Mouse (Mus musculus): ENCODE measurements around the gene Lamtor4. TPM values are rescaled to one million over a fixed set of nuclear protein-coding genes. Genes with fewer than 3 reads are reported as not detected.
A peak's percentile ranks its signal among the peaks of the same experiment; 100 is the strongest.

Lamtor4 gene
- total RNA-seq, 2 experiments from 2014 or later = 65.5 to 69.9 TPM

GRCm38 (mm10) chr5:138258993-138259392 lies 3.7 kb downstream of the Lamtor4 start:
- no peak for DNase-seq (ENCODE audit: low spot score in 2 of 2)

DNA sequence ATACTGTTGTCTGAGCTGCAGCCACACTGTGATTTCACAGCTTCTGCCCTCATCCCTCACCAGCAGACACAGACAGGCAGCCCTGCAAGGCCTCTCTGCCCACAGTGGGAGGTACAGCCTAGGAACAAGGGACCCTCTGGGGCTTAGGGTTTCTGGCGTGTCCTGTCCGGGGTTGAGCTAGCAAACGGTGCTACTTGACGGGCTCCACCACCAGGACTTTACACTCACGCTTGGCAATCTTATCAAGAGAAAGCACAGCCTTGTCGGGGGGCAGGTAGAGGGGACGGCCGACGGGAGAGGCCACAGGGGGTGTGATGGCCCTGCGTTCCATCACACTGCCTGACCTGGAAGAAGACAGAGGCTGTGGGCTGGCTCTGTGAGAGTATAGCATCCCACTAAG lies 4.8 kb downstream of the Lamtor4 start:
- DNase-seq (ENCODE audit: low spot score in 2 of 2) = no peak

GRCm38 (mm10) chr5:138260834-138261233 lies 5.6 kb downstream of the Lamtor4 start:
- no peak for DNase-seq (ENCODE audit: low spot score in 2 of 2)

DNA sequence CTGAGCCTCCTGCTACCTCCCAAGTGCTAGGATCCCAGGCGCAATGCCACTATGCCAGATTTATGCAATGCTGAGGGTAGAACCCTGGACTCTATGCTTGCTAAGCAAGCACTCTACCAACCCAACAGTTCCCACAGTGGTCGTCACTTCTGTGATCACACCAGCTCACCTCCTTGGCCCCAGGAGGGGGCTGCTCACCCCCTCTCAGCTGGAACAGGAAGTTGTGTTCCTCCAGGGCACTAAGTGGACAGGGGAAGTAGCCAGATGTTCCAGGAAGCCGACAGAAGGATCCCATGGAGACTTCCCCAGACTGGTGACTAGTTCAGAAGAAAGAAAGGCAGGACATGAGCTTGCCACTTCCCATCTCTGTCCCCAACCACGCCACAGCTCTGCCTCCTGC lies 6.7 kb downstream of the Lamtor4 start:
- DNase-seq (ENCODE audit: low spot score in 2 of 2) = no peak

DNA sequence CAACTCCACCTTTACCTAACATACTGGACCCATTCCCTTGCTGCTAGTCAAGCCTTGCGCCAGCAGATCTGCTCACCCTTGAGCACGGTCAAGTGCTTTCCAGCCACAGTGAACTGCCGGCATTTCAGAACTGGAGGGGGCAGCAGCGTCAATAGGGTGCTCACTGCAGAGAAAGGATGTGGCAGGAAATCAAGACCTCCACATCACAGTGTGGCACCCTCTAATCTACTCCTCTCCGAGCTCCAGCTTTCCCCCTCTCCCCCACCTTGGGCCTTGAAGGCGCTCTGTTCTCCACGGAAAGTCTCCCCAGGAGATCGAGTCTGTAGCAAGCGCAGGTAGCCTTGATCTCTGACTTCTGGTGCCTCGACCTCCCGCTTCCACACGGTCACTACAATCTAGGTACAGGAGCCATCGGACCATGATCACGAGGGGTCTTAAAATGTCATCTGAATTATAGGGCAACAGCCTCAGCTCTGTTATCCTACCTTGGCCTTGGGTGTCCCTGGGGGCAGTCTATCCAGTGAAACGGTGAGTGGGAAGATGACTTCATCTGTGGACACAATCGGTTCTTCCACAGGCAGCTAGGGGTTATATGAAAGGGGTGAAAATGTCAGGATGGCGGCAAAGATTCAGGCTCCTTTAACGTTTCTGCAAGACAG lies 7.4 kb downstream of the Lamtor4 start:
- no peak for DNase-seq (ENCODE audit: low spot score in 2 of 2)

DNA sequence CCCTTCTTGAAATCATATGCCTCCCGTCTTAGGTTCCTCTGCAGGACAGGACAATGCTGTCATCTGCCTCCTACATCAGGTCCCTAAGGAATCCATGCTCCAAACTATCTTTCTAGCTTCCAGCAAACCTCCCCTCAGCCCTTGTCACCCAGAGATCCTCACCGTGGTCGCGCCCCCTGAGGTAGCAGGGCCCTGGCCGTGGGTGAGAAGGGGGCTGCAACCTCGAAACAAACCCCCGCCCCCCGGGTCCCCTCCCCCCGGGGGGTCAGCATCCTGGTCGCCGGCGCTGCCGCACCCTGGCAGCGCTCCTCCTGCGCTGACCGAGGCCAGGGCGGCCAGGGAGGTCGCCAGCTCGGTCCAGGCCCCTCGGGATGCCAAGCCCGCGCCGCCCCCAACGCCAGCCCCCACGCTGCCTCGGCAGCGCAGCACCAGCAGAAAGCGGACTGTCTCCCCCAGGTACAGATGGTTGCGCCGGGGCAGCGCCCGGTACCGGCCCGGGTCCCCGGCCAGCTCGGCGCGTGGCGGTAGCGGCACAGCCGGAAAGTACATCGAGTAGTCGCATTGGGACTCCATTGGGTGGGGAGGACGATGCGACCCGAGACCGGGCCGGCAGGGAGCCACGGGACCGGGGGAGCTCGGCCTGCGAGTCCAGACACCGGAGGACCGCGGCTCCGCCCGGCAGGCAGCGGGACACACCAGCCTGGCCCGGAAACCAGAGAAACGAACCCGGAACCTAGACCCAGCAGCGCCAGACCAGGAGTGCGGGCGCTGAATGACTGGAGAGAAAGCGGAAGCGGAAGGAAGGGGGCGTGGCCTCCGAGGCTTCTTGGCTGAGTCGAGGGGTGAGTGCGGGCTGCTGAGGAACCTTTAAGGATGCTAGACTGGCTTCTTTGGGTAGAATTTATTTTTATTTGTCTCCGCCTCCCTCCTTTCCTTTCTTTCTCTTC lies 8.3 kb downstream of the Lamtor4 start, which contains the start of gene BC037034:
Gene BC037034, minus strand, starts transcription at position 774 of the 947 bp plus-strand sequence.
- peak; percentile 71 to 82 for DNase-seq (ENCODE audit: low spot score in 2 of 2)

DNA sequence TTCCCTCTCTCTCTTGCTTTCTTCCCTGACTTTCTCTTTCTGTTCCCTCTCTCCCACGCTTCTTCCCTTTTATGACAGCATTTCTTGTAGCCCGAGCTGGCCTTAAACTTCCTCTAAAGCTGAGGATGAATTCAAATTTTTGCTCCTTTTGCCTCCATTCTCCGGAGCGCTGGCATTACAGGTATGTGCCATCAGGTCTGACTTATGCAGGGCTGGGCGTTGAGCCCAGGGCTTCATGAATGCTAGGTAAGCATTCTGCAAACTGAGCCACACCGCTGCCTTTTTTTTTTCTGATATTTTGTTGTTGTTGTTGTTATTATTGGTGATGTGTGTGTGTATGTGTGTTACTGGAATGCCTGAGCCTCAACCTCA lies 8.9 kb downstream of the Lamtor4 start:
- DNase-seq (ENCODE audit: low spot score in 2 of 2) = no peak

- DNase-seq (ENCODE audit: low spot score in 2 of 2) = no peak
Measured at GRCm38 (mm10) chr5:138265712-138266111, 10.4 kb downstream of the Lamtor4 start.

DNA sequence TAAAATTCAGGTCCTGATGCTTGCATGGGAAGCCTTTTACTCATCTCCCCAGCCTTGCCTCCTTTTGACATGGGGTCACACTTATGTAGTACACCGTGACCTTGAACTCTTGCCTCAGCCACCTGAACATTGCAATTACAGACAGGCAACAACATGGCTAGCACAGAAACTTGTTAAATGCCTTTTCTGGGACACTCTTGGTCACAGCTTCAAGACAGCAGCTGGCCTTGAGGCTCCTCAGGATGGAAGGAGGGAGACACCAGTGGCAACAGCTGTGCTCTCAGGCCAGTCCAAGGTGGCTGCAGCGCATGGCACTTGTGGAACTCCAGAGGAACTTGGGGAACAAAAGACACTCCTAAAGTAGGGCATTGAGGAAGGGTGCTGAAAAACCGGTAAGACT lies 11.8 kb downstream of the Lamtor4 start:
- DNase-seq (ENCODE audit: low spot score in 2 of 2) = no peak

DNA sequence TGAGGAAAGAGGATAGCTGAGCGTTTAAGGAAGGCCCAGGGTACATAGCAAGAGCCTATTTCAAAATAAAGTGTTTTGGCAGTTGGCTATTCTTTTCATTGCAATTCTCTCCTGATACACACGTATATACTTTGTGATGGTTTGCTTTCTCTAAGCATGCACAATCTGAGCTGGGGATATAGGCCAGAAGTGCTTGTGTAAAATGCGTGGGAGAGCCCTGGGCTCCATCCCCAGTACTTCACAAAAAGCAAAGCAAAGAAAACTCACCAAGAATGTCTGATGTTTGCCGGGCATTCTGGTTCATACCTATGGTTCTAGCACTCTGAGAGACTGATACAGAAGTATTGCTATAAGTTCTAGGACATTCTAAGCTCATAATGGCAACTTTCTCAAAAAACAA lies 13.7 kb downstream of the Lamtor4 start:
- no peak for DNase-seq (ENCODE audit: low spot score in 2 of 2)

GRCm38 (mm10) chr5:138271232-138271631 lies 15.9 kb downstream of the Lamtor4 start:
- DNase-seq (ENCODE audit: low spot score in 2 of 2) = no peak

- no peak for DNase-seq (ENCODE audit: low spot score in 2 of 2)
Measured at GRCm38 (mm10) chr5:138272409-138272923, 17.2 kb downstream of the Lamtor4 start, which contains the start of gene Gal3st4. Gene Gal3st4, minus strand, starts transcription at chr5:138272840.

DNA sequence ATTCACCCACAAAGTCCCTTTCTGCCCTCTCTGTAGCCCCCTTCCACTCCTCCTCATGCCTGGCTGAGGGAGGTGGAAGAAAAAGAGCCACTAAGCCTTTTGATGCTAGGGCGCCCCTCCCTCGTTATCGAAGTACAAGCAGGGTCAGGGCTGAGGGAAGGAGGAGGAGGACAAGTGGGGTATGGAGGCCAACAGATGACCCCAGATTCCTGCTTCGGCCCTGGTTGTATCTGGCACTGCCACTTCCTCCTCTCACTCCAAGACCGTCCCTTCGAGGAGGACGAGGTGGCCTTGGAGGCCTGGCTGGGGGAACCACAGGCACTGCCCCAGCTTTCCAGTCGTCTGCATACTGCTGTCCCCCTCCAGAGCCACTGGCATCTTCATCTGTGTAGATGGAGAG lies 18.9 kb downstream of the Lamtor4 start:
- DNase-seq (ENCODE audit: low spot score in 2 of 2) = no peak

DNA sequence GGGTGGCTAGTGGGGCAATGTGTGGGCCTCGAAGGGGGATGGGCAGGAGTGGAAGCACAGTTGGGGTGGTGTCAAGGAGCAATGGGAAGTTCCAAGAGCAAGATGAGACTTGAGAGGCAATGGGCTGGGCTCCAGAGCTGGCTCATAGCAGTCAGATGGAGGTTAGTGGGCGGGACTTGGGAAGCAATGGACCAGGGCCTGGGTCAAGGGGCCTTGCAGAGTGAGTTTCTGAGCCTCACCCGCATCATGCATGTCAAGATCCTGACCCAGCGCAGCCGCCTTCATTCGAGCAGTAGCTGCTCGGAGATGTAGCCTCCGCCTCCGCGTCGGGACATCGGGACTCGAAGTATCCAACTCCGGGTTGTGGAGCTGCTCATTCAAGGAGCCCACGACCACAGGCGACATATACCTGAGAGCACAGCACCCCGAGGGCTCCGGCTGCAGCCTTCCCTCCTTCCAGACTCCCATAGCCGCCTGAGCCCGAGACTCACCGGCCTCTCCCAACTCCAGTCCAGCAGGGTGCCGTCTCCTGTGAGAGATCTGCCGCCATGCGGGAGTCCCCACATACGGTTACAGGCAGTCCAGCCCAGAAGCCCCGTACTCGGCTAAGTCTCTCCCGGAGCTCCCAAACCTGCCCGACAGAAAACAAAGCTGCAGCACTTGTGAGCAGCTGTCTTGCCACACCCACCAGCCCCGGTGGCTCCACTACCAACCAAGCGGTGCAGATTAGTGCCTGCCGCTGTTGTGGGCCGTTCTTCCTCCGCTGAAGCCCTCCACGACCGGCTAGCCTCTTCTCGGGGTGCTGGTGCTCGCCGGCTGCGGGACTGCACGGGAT lies 20.2 kb downstream of the Lamtor4 start:
- no peak for DNase-seq (ENCODE audit: low spot score in 2 of 2)

DNA sequence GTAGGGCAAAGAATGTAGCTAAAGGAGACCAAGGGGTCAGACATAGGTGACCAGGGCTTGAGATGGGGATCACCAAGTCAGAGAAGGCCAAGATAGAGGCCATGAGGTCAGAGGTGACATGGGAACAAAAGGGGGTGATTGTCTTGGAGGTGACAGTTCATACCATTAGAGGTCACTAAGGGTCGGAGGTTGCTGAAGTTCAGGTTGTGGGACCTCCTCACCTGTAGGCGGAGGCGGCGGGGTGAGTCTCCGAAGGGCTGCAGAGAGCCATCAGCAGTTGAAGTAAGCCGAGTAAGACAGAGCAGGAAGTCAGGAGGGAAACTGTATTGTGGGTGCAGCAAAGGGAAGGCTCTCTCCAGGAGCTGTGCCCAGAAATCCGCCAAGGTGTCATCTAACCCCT lies 22.7 kb downstream of the Lamtor4 start:
- DNase-seq (ENCODE audit: low spot score in 2 of 2) = no peak

- DNase-seq (ENCODE audit: low spot score in 2 of 2) = peak; percentile 52 to 59
Measured at GRCm38 (mm10) chr5:138279585-138280424, 24.5 kb downstream of the Lamtor4 start, which contains the start of the genes Gm43720, Gpc2 and Stag3. Gene Gm43720, minus strand, starts transcription at chr5:138279958. Gene Gpc2, minus strand, starts transcription at chr5:138280005. Gene Stag3, plus strand, starts transcription at chr5:138280240.

DNA sequence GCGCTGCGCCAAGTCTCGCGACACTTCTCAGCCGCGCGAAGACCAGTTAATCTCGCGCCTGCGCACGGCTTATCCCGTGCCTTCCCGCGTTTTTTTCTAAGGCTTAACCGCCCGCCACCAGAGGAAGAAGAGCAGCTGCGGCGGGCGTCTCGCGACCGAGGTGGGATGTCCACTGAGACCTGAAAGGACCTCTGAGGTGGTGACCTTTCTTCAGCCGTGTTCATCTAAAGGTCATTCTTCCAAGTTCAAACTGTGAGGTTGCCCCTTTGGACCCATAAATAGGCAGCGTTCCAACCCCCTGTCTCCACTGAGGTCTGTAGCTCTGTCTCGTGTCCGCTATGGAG lies 25.1 kb downstream of the Lamtor4 start:
- DNase-seq (ENCODE audit: low spot score in 2 of 2) = no peak

DNA sequence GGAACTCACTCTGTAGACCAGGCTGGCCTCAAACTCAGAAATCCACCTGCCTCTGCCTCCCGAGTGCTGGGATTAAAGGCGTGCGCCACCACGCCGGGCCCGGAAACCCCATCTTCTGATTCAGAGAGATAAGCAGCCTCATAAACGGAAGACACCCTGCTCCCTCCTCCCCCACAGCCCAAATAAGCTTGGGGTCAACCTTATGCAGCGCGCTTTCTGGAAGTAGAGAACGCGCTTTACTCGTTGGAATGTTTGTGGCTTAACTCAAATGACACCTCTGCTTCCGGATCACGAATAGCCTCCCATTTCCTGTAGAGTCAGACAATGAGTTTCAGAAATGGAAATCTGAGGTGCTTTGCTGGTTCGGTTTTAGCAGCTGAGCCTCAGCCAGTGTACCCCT lies 25.5 kb downstream of the Lamtor4 start:
- no peak for DNase-seq (ENCODE audit: low spot score in 2 of 2)

DNA sequence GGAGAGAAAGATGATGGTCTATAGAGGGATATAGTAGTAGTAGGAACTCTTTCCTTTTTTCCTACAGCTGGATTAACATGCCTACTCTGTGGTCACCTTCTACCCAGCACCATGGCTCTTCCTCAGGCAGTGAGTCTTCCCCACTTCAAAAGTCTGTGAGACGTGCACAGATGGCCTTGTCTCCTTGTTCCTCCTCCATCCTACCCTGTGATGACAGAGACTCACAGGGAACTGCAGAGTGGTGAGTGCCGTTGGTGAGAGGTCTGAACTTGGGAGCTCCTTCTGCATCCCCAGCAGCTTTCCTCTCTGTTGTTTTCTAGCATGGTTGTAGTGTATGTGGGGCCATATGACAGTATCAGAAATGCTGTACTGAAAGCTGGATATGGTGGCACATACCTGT lies 26.5 kb downstream of the Lamtor4 start:
- no peak for DNase-seq (ENCODE audit: low spot score in 2 of 2)

- DNase-seq (ENCODE audit: low spot score in 2 of 2) = no peak
Measured at GRCm38 (mm10) chr5:138283540-138283939, 28.3 kb downstream of the Lamtor4 start.

All from adrenal gland, postnatal 4 days (tissue).